Mouse (Mus musculus) E14TG2a.4 (cell line): ENCODE data around the gene Olfr786.

Experiments used
- H3K27me3 ChIP-seq: 2 replicates; pipeline ENCODE4 v1.6.1; 2014; ENCODE audit warnings: low read length, control low read depth; ENCODE audit not compliant: insufficient read depth
- H3K36me3 ChIP-seq: 2 replicates; pipeline ENCODE4 v1.6.1; 2014; ENCODE audit warnings: low read length, control low read depth; ENCODE audit not compliant: insufficient read depth
- H3K4me1 ChIP-seq: replicated peaks from 2 replicates; pipeline ENCODE4 v1.6.1; 2014; ENCODE audit warnings: low read depth, low read length, control low read depth
- H3K4me3 ChIP-seq: replicated peaks from 2 replicates; pipeline ENCODE4 v1.5.1; 2014; ENCODE audit warnings: mild to moderate bottlenecking, low read length
- H3K9me3 ChIP-seq: 2 replicates; pipeline ENCODE4 v1.6.1; 2014; ENCODE audit warnings: low read length, control low read depth
- CTCF ChIP-seq: conservative IDR thresholded peaks from 2 replicates; pipeline ENCODE4 v1.5.1; 2014; ENCODE audit warnings: low read length
- NANOG ChIP-seq: IDR thresholded peaks from 2 replicates; pipeline ENCODE4 v1.6.1; 2014; ENCODE audit warnings: borderline replicate concordance, low read length, mixed read lengths
- POU5F1 ChIP-seq: IDR thresholded peaks from 2 replicates; pipeline ENCODE4 v1.6.1; 2014; ENCODE audit warnings: low read length, borderline replicate concordance

Olfr786 gene

DNA sequence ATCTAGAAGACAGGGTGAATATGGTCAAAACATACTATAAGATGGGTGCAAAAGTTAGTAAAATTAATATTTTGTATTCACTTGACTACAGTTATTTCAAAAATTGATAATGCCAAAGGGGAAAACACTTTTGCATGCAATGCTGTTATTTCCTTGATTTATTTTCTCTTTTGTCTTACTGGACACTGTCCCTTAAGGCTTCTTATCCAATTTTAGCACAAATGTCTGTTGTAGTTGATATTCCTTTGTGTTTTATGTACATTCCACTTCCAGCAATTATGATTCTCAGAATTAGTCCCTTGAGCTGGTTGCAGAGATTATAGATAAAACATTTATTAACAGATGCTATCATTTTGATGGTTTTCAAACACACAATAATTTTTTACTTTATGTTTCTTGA, at the start of gene Olfr786:
Olfr786 (plus strand) TSS at position 301 of the 400 bp plus-strand sequence.
- no peaks in the 10 kb centered on the region for H3K4me1 ChIP-seq
- no peaks in the 10 kb centered on the region for H3K27me3 ChIP-seq
- no peaks in the 10 kb centered on the region for H3K36me3 ChIP-seq
- H3K4me3 ChIP-seq = no peak within 1 kb of the TSS
- TF ChIP-seq CTCF (no peak), NANOG (no peak), POU5F1 (no peak)
- H3K9me3 ChIP-seq = no peaks in the 10 kb centered on the region

DNA sequence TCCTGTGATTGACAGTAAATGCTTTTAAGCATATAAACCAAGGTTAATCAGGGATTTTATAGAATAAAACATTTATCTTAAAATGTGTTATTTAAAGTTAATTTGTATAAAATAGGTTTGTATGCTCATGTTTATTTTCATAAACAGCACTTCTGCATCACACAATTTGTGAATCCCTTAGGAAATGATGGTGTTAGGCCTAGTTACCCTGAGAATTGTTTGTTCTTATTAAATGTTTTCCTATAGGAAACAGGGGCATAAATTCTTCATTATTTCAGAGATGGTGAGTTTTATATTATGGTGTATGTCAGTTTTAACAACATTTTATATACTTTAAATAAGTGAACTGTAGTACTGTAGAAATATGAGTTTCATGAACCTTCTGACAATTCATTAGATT, 43.3 kb upstream of the Olfr786 start, which contains the start of gene Olfr784:
Olfr784 (plus strand) TSS at position 301 of the 400 bp plus-strand sequence.
- Histone ChIP-seq H3K36me3 (no peaks in the 10 kb centered on the region), H3K4me1 (no peaks in the 10 kb centered on the region), H3K9me3 (peaks cover 52% of the 10 kb centered on the region), H3K4me3 (no peak within 1 kb of the TSS), H3K27me3 (no peaks in the 10 kb centered on the region)
- TF ChIP-seq NANOG (no peak), CTCF (no peak), POU5F1 (no peak)

DNA sequence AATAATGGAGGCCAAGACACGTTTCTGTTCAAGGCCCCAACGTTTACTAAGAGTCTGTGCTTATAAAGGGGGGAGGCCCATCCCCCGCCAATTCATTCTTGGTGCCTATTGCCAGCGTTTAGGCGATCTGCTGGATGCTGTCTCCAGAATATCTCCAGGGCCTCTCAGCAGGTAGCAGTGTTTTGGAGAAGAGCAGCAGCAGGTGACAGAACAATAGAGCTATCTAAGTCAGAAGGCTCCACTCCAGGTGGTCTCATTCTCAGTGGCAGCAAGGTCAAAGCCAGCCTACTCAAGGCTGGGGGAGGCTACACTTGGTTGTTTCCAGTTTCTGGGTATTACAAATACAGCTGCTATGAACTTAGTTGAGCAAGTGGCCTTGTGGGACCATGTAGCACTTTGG, 26.2 kb upstream of the Olfr786 start:
- TF ChIP-seq CTCF (no peak), POU5F1 (no peak), NANOG (no peak)
- no peak overlapping the region for H3K4me3 ChIP-seq
- H3K36me3 ChIP-seq = no peaks in the 10 kb centered on the region
- peaks cover 74% of the 10 kb centered on the region for H3K9me3 ChIP-seq
- no peaks in the 10 kb centered on the region for H3K4me1 ChIP-seq
- H3K27me3 ChIP-seq = no peaks in the 10 kb centered on the region

DNA sequence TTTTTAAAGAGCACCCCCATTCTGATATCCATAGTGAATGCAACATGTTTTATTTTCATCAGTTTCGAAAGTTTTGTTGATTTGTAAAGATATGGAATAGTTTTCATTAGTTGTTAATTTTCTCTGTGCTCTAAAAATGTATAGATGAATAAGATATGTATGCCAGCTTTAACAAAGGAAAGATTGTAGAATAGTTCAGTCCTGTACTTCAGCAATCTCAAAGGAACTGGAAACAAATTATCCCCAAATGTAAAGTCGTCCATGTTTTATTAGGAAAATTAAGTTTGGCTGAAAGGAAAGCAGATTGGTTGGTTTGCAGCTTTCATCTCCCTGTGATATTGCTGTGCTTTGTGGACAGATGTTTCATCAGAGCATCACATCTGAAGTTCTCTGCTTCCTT, 22.0 kb upstream of the Olfr786 start, which contains the start of gene Olfr785:
Olfr785 (plus strand) TSS at position 301 of the 400 bp plus-strand sequence.
- no peaks in the 10 kb centered on the region for H3K27me3 ChIP-seq
- H3K4me3 ChIP-seq = no peak within 1 kb of the TSS
- no peaks in the 10 kb centered on the region for H3K4me1 ChIP-seq
- H3K36me3 ChIP-seq = no peaks in the 10 kb centered on the region
- peaks cover 40% of the 10 kb centered on the region for H3K9me3 ChIP-seq
- TF ChIP-seq CTCF (no peak), NANOG (no peak), POU5F1 (no peak)

DNA sequence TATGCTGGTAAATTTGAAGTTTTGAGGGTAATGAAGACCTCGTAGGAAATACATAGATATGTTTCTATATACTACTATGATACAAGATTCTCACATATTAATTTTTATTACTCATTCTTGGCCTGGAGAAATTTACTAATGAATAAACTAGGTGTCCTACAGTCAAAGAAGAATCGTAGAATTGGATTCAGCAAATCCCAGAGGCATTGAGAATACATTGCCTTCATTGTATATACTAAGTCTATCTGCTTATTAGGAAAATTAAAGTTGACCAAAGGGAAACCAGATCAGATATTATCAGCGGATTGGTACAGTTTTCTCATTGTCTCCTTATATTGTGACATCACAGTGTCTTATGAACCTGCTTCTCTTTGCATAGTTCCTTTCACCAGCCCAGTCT, 34.5 kb downstream of the Olfr786 start, which contains the start of gene Olfr787:
Olfr787 (plus strand) TSS at position 301 of the 400 bp plus-strand sequence.
- Histone ChIP-seq H3K36me3 (no peaks in the 10 kb centered on the region), H3K4me3 (no peak within 1 kb of the TSS), H3K27me3 (no peaks in the 10 kb centered on the region), H3K4me1 (no peaks in the 10 kb centered on the region), H3K9me3 (0 out of 2 replicates have a peak, but pooled peaks cover 3% of the 10 kb centered on the region)
- no peak for TF ChIP-seq NANOG
- TF ChIP-seq POU5F1 = no peak
- no peak for TF ChIP-seq CTCF

DNA sequence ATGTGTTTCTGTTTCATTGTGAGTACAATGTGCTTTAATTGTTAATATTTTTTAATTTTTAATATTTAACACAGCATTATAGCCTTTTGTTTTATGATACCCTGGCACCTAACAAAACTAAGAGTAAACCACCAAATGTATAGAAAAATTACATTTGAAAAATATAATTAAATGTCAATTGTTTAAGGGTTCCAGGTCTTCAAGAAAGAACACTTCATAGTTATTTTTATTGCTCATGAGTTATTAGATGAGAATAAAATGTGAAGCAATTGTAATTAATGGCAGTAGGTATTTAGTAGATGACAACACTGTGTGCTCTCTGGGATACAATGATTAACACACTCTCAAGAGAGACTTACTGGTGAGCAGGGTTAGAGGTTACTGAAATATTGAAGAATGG, 43.6 kb downstream of the Olfr786 start, which contains the start of gene Olfr788:
Olfr788 (plus strand) TSS at position 301 of the 400 bp plus-strand sequence.
- Histone ChIP-seq H3K4me3 (no peak within 1 kb of the TSS), H3K36me3 (no peaks in the 10 kb centered on the region), H3K9me3 (no peaks in the 10 kb centered on the region), H3K27me3 (no peaks in the 10 kb centered on the region), H3K4me1 (no peaks in the 10 kb centered on the region)
- TF ChIP-seq NANOG (no peak), POU5F1 (no peak), CTCF (no peak)

DNA sequence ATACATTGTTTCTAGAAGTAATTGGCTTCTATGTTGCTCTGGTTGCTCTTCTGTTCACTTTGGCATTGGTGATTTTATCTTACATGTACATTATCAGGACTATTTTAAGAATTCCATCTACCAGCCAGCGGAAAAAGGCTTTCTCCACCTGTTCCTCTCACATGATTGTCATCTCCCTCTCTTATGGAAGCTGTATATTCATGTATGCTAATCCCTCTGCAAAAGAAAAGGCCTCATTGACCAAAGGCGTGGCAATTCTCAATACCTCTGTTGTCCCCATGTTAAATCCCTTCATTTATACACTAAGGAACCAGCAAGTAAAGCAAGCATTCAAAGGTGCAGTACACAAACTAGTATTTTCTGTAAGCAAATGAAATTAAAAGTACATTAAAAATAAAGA, 46.1 kb downstream of the Olfr786 start:
- TF ChIP-seq POU5F1 (no peak), CTCF (no peak), NANOG (no peak)
- no peaks in the 10 kb centered on the region for H3K9me3 ChIP-seq
- no peaks in the 10 kb centered on the region for H3K27me3 ChIP-seq
- H3K36me3 ChIP-seq = no peaks in the 10 kb centered on the region
- H3K4me1 ChIP-seq = no peaks in the 10 kb centered on the region
- no peak overlapping the region for H3K4me3 ChIP-seq

DNA sequence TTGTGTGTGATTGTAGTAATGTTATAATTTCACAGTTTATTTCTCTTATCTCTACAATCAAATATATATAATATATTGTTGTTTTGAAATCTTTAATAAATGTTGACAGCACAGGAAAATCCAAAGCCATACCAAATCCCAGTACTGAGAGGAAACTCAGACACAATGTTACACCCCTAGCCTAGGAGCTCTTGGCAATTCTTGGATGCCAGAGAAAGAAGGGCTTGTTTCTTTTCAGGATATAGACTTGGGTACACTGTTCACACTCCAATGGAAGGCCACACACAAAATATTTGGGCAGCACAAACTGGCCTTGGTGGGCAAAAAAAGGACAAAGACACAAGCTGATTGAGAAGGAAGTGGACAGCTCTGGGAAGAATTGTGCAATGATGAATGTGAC, 46.6 kb downstream of the Olfr786 start:
- H3K4me3 ChIP-seq = no peak overlapping the region
- H3K27me3 ChIP-seq = no peaks in the 10 kb centered on the region
- TF ChIP-seq CTCF = no peak
- TF ChIP-seq POU5F1 = no peak
- no peak for TF ChIP-seq NANOG
- H3K36me3 ChIP-seq = no peaks in the 10 kb centered on the region
- no peaks in the 10 kb centered on the region for H3K9me3 ChIP-seq
- no peaks in the 10 kb centered on the region for H3K4me1 ChIP-seq

DNA sequence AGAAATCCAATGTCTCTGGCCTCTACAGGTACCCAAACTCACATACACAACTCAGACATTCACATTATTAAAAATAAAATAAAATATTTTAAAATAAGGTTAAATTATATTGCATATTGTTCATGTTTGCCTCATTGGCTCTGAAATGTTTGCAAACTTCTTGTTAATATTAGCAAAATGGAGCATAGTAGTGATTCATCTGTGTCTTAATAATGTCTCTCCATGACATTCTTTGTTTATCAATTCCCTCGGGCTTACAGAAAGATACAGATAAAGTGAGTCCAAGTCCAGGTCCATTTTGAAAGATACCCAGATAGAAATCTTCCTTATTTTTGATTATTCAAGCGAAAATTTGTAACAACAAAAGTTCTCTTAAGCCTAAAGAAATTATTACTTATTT, 57.3 kb downstream of the Olfr786 start, which contains the start of gene Olfr789:
Olfr789 (plus strand) TSS at position 301 of the 400 bp plus-strand sequence.
- Histone ChIP-seq H3K27me3 (no peaks in the 10 kb centered on the region), H3K4me3 (no peak within 1 kb of the TSS), H3K9me3 (no peaks in the 10 kb centered on the region), H3K36me3 (no peaks in the 10 kb centered on the region), H3K4me1 (no peaks in the 10 kb centered on the region)
- TF ChIP-seq CTCF = no peak
